Mouse (Mus musculus): ENCODE measurements at regions not wholly inside any gene's neighbourhood (a gene's known extent, or its start where the extent isn't known, plus 50 kb on each side); places are given as distances from the start of the nearest gene placed in this dataset.
A peak's percentile ranks its signal among the peaks of the same experiment; 100 is the strongest.

DNA sequence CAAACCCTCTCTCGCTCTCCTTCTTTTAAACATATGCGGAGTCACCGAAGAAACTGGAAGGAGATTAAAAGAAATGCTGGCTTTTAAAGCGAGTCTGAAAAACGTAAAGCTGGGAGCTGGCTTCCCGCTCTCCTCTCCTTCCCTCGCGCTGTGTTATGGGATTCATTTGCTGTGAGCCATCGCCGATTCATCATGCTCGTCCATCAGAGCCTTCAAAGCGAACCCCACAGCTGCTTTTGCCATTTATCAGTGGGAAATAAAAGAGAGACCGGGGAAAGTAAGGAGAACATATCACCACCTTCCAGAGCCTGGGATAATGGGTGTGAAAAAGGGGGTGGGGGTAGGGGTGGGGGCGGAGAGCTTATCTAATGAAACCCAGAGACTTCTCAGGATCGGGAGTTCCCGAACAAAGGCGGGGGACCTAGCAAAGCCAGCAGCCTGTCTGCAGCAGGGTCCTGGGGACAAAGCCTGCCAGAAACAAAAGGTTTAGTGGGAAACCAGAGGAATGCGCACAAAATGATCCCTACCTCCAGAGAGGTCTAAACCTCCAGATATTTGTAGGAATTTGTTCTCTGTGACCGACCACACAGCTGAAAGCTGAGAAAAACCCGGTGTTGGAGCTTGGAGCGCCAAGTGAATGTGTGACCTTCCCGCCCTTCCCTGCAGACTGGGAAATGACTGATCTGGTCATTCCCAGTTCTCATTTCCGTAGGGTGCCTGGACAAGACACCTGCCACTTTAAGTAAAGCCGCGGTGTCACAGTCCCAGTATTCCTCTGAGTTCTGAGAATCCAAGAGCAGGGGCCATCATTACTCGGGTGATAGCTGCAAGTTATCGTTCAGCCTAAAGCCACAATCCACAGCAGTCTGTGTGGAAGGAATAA is 73.9 kb upstream of the Lrig1 start:
- no peak for DNase-seq (ENCODE audit: low spot score in 2 of 2)

DNA sequence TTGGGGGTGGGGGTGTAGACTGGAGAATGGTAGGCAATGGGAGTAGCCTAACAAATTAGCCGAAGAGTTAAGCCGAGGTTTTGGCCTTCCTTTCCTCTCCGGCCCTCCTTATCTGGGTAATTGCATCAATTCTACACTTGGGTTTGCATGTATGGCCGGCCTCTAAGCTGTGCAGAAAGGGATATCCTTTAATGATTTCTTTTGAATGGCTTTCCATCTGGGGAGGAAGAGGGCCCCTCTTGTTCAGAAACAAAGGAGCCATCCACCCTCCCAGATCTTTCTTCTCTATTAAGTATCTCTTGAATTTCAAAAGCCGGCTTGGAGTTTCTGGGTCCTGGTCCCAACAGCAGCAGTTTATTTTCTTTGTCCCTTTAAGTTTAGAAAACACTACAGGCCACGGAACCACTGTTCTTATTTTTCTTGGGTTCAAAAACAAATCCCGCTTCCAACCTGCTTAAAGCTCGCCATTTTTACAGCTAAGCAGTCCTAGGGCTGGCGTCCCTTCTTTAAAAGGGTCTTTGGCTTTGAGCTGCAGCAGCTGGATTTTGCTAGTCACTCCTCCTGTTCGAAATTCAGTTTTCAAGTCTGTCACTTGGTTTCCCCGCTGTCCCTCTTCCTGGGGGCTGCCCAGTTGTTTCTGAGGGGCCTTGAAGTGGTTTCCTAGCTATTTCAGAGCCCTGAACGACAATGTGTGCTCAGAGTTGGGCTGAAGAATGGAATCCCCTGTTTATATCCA is 73.1 kb upstream of the Lrig1 start:
- no peak for DNase-seq (ENCODE audit: low spot score in 2 of 2)

DNA sequence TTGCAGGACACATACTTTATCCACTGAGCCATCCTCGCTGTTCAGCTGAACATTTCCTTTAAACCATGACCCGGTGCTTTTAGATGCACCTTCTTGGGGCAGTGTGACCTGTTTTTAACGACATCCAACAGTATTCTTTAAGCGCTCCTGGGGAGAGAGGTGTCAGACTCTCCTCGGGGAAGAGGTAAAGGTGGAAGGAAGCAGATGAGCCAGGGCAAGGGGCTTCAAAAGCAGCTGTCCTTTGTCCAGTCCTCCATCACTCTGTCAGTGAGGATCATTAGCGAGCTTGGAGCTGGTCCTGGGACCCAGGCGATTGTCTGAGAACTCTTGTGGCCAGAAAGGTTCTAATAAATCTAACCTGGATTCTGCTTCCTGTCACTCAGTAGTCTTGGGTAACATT is 72.4 kb upstream of the Lrig1 start:
- no peak for DNase-seq (ENCODE audit: low spot score in 2 of 2)

DNA sequence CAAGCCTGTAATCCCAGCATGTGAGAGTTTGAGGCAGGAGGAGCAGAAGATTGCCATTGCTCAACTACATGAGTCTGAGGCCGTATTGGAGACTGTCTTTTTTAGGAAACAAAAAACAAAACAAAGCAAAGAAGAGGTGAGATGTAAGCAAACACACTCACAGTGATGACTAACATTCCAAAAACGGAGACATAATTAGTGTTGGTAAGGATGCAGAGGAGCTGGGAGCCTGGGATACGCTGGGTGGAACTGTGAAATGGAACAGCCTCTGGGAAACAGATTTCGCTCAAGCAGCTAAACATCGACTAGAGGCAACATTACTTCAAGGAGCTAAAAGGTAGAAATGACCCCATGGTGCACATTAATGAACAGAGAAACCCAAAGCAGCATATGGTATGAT is 68.3 kb upstream of the Lrig1 start:
- no peak for DNase-seq (ENCODE audit: low spot score in 2 of 2)

DNA sequence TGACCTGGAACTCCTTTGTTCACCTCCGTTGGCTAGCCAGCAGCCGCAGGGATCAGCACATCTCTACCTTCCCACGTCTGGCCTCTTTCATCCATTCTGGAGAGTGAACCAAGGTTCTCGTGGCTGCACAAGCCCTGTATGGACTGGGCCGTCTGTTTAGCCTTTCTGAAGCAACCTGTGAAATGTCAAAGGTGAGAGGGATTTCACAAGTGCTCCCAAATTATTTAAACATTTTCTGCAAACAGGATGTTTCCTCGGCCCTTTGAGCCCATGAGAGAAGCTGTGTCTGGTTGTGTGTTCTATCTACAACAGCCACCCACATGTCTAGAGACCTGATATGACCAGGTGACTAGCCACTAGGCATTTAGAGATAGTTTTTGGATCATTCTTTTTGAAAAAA is 65.8 kb upstream of the Lrig1 start:
- no peak for DNase-seq (ENCODE audit: low spot score in 2 of 2)

DNA sequence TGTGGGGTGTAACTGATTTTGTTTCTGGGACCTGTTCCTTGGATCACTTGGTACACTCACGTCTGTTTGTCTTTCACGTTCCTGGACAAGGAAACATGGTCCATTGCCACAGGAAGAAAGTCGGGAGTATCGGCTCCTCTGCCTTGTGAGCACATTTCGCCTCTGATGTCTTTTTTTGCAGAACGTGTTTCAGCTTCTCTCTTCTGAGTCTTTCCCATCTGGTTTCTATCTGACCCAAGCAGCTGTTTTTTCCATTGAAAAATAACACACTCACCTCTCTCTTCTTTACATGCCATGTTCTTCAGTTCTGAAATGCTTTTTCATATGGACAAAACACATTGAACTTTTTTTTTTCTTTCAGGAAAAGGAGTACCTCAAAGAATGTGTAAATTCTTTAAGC is 61.4 kb upstream of the Lrig1 start:
- no peak for DNase-seq (ENCODE audit: low spot score in 2 of 2)

DNA sequence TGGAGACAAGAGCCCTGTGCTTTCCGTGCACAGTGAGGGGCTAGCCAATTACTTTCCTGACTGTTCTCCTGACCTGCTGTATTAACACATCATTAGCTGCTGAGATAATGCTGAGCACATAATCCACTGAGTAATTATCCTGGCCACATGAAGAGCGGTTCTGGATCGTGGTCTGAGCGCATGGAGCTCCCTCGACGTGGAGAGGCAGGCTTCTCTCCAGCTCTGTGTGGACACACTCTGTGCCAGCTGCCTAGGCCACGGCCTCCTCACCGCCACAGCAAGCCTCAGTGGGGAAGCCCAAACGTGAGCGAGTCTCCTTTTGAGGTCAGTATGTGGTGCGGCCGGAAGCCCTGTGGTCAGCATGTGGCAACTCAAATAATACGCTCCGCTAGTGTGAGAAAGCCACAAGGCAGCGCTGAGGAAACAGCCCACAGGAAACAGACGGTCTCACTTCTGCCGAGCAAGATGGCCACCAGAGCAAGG is 60.7 kb upstream of the Lrig1 start:
- no peak for DNase-seq (ENCODE audit: low spot score in 2 of 2)

DNA sequence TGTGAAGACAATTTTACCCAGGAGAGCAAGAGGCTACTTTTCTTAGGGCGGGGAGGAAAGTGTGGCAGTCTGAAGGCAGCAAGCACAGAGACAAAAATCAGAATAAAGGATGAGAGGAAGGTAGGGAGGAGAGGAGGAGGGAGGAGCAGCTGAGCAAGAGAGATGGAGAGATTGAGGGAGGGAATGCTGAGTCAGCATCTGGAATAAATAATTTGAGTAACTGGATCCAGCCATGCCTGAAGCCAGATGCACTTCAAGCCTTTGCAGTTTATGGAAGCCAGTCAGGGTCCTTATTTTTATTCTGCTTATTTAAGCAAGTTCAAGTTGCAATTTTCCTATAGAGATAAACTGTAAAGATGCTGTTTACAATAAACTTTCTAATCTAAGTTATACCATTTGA is 59.7 kb upstream of the Lrig1 start:
- DNase-seq (ENCODE audit: low spot score in 2 of 2) = no peak

DNA sequence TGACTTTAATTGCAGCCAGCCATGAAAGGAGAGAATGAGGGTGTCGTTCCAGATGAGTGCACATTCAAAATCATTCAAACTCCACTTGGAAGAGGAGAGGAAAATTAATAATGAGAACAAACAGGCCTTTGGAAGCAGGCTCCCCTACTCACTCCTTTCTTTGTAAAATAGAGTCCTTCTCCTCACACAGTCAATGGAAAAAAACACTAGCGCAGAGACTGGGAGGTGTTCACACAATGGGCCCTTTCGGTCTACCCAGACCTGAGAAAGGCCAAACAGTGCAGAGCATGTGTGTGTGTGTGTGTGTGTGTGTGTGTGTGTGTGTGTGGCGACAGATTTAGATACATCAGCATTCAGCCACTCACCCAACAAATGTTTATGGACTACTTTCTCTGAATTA is 56.0 kb upstream of the Lrig1 start:
- DNase-seq (ENCODE audit: low spot score in 2 of 2) = peak in 1 of 2 experiments; percentile 36

DNA sequence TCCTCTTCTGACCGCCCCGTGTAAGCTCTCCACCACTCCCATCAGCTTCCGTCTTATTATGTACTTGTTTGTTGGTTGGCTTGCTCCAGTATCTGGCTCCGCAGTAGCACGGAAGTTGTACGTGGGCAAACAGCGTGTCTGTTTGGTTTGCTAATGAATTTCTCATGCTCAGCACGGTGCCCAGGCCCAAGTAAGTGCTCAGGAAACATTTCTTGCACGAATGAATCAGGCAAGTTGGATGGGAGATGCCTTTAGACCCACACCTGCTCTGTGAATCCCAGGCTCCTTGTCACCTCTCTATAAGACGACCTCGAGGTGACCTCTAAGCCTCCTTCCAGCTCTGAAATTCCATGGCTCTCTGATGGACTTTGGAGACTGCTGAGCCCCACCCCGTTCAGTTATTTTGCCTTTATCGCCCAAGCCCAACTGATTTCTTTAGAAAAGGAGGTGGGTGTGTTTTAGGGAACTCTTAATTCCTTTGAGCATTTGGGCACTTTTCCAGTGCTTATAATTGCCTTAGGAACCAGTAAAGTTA is 55.4 kb upstream of the Lrig1 start:
- DNase-seq (ENCODE audit: low spot score in 2 of 2) = no peak

DNA sequence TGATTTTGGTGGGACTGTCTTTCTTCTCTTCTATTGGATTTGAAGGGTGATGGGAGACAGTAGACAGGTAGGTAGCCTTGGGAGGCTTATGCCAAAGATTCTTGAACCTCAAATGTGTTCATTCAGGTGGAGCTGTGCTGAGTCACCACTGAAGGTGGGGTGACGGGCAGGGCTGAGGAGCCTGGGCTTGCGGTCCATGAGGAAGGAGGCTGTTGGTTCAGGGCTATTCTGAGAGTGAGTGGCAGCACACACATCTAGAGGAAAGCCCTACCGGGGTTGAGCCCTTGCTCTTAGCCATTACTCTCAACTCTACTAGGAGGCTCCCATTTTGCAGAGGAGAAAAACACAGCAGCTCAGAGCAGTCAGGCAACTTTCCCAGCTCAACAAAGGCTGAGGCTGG is 54.6 kb upstream of the Lrig1 start:
- no peak for DNase-seq (ENCODE audit: low spot score in 2 of 2)

DNA sequence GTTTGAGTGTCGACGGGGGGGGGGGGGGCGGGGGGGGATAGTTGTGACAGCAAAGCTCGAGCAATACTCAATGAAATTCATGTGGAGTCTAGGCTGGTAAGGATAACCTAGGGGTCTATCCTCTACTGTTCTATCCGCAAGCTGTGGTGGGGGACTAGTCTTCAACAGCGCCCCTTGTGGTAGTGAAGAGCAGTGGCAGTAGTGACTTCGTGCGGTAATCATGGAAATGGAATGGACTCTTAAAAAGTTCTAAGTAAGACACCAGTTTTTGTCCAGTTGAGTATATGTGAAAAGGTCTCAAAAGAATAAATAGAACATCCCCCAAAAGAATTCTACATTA is 51.1 kb upstream of the Lrig1 start:
- DNase-seq (ENCODE audit: low spot score in 2 of 2) = no peak

DNA sequence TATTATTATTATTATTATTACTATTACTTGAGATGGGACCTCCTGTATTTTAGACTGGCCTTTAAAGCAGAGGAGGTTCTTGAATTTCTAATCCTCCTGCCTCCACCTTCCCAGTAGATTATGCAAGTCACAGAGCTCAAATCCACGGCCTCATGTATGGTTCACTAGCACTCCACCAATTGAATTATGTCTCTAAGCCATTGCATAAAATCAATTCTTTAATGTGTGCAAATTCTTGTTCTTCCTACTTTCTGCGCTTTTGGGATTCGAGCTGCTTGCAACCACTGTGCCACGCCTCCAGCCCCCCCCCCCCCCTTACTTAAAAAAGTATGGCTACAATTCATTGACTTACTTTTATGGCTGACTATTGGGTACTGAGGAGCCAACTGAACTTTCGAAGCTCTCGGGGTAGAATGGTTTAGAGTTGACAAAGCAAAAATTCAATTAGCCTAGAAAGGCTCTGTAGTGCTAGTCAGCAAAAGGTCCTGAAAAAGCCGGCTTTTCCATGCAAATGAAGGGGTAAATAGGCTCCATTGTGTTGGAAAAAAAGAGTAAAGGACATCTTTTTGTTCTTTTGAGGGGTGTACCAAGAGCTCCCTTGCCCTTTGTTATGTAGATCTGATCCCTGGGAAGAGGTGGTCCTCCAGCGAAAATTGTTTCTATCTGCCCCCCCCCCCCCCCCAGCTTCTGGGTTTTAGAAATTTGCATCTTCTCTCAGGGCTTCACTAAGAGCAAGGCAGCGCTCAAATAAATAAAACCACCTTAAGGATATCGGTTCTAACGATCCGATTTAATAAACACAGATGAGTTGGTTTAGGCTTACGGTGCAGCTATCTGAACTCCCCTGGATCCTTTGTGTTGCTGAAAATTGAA is 50.5 kb upstream of the Lrig1 start:
- no peak for DNase-seq (ENCODE audit: low spot score in 2 of 2)

Small RNAs in the stretch of these regions (microRNA-seq; reads per million reads assigned to microRNA genes)
- gene Gm23364 = 0 reads per million in 2 experiments
